Mouse (Mus musculus) CH12.LX (cell line): Measurements from ENCODE around the gene Chpf2.

Source experiments
- CHD1 ChIP-seq: IDR thresholded peaks from 2 replicates; pipeline ENCODE4 v1.6.1; 2012; ENCODE audit warnings: low read depth, low read length, improper control_type of control experiment, inconsistent platforms
- CHD2 ChIP-seq: IDR thresholded peaks from 2 replicates; pipeline ENCODE4 v1.6.1; 2011; ENCODE audit warnings: low read length, improper control_type of control experiment
- CTCF ChIP-seq, 2 experiments: IDR thresholded peaks in 1 of 2; conservative IDR thresholded peaks in 1 of 2; 2 replicates each; pipeline ENCODE4 v1.5.1; 2011 to 2012; ENCODE audit warnings: low read depth in 2 of 2, low read length in 2 of 2, improper control_type of control experiment in 1 of 2, inconsistent platforms in 1 of 2, mild to moderate bottlenecking in 1 of 2, moderate library complexity in 1 of 2
- POLR2A ChIP-seq: IDR thresholded peaks from 2 replicates; pipeline ENCODE4 v1.6.1; 2011; ENCODE audit warnings: low read depth, mild to moderate bottlenecking, improper control_type of control experiment, low read length
- USF1 ChIP-seq: IDR thresholded peaks from 2 replicates; pipeline ENCODE4 v1.6.1; 2014; ENCODE audit warnings: low read depth, mild to moderate bottlenecking, inconsistent platforms, low read length, improper control_type of control experiment

DNA sequence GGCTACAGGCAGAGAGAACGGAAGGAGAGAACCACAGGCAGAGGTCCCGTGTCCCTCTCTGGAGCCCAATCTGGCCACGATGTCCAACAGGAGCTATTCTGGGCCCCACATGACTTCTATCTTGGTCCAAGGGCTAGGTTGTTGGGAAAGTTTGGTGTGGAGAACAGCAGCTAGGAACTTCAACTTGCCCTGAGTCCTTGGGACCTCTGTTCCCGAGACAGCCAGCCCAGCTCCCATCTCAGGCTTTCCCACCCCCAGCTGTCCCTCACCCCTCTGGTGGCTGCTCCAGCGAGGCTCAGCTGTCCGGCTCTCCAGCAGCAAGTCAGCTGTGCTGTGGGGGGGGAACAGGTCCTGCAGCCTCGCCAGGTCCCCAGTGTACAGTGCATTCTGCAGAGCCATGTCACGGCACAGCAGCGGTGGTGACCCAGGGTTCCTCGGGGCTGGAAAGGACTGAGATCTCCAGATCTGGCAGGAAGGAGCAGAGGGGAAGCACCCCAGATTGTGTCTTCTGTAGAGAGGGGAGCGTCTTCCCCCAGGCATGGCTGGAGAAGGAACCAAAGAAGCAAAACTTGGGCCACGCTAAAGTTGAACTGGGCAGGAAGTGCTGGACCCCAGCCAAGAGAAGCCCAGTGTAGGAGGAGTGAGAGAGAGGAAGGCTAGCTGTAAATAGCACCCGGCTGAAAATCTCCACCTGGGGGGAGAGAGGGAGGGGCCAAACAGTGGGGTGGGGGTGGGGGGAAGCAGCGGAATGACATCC is 46.0 kb upstream of the Chpf2 start, which contains the start of gene Asb10:
- no peak for TF ChIP-seq USF1
- TF ChIP-seq POLR2A = no peak
- no peak for TF ChIP-seq CHD2
- TF ChIP-seq CTCF (conservative IDR thresholded peaks at IDR 0.05 in 1 of 2, IDR thresholded peaks at IDR 0.05 in 1 of 2; ENCODE audit: low read depth in 2 of 2, low read length in 2 of 2) = no peak
- no peak for TF ChIP-seq CHD1
